Mouse (Mus musculus) forebrain, embryonic 10.5 days (tissue): ENCODE measurements around the gene Gp1ba. TPM values are rescaled to one million over a fixed set of nuclear protein-coding genes. Genes with fewer than 3 reads are reported as not detected.

Experiments used
- DNase-seq: peaks from one replicate; pipeline ENCODE4 v3.0.0-alpha.2; 2017; ENCODE audit warnings: low spot score; ENCODE audit errors: extremely low spot score
- H3K27ac ChIP-seq: fragments of 300-500 bp; sonication (generic); 2 replicates; pipeline ENCODE4 v1.5.1; 2016; ENCODE audit warnings: mild to moderate bottlenecking
- H3K27me3 ChIP-seq: fragments of 300-500 bp; sonication (generic); 2 replicates; pipeline ENCODE4 v1.6.1; 2016; ENCODE audit warnings: mild to moderate bottlenecking; ENCODE audit not compliant: poor library complexity, severe bottlenecking
- H3K36me3 ChIP-seq: fragments of 300-500 bp; sonication (generic); replicated peaks from 2 replicates; pipeline ENCODE4 v1.6.1; 2016; ENCODE audit warnings: mild to moderate bottlenecking, moderate library complexity
- H3K4me1 ChIP-seq: fragments of 300-500 bp; sonication (generic); 2 replicates; pipeline ENCODE4 v1.6.1; 2016
- H3K4me3 ChIP-seq: fragments of 300-500 bp; sonication (generic); 2 replicates; pipeline ENCODE4 v1.5.1; 2016; ENCODE audit warnings: mild to moderate bottlenecking, moderate library complexity
- H3K9me3 ChIP-seq: fragments of 300-500 bp; sonication (generic); 2 replicates; pipeline ENCODE4 v1.6.1; 2016; ENCODE audit warnings: mild to moderate bottlenecking, moderate library complexity
- WGBS: fragments of 180-500 bp; shearing (Covaris S2); methylation state at CpG from one replicate; pipeline ENCODE4 v1.1.7; 2016; 5-methylcytosine and 5-hydroxymethylcytosine counted together
- polyA plus RNA-seq: library from polyadenylated mRNA; unstranded; fragments of >200 nt; fragmentation: Nextera tagmentation; extraction: Ambion mirVana; gene quantifications from 2 replicates; pipeline ENCODE4 v1.2.1, GENCODE M21; 2016

Gene Gp1ba
- polyA plus RNA-seq, 1 experiment from 2014 or later: 0.56 TPM

DNA sequence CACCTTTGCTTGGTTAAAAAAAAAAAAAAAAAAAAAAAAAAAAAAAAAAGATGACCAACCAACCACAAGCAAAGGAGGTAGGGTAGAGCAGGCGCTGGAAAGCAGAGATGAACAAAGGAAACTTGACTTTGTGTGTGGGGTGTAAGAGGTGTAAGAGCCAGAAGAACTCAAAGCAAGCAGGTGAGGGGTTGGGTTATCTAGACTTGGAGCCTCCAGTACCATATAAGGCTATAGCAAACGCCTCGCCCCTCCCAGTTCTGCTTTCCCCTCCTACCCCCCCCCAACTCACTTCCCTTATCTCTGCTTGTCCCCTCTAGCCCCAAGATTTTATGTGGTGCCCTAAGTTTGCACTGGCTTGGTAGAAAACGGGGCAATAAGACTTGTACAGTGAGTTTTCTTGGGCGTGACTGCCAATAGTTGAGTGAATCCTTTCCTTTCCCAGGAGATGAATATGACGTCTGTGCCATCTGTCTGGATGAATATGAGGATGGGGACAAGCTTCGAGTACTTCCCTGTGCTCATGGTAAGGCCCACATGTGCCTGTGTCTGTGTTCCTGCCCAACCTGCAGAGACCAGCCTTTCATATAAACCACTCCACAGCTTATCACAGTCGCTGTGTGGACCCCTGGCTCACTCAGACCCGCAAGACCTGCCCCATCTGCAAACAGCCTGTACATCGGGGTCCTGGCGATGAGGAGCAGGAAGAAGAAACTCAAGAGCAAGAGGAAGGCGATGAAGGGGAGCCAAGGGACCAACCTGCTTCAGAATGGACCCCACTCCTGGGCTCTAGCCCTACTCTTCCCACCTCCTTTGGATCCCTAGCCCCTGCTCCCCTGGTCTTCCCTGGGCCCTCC lies 11.6 kb downstream of the Gp1ba start:
- WGBS: 85% methylated on average over 12 of the region's 12 CpGs
- Histone ChIP-seq H3K27ac (no peak overlapping the region), H3K36me3 (peaks cover 55% of the 10 kb centered on the region), H3K4me1 (peaks cover 71% of the 10 kb centered on the region), H3K9me3 (no peaks in the 10 kb centered on the region), H3K27me3 (no peaks in the 10 kb centered on the region), H3K4me3 (peak overlapping the region; percentile 17)
- DNase-seq: no peak

DNA sequence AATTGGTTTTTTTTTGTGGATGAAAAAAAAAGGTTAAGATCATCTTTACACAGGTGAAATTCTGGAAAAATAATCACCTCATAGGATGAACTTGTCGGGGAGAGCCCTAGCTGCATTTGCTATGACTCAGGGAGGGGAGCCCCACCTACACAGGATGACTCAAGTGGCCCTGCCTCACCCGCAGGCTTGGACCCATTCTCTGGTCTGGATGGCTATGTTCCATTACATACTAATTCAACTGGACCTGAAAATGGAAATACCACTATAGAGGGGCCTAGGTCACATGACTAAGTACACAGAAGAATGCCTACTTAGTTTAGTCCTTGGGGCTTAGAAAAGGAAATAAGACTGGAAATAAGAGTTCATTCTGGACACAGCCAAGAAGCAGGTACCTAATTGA lies 12.5 kb downstream of the Gp1ba start:
- no peak for DNase-seq

DNA sequence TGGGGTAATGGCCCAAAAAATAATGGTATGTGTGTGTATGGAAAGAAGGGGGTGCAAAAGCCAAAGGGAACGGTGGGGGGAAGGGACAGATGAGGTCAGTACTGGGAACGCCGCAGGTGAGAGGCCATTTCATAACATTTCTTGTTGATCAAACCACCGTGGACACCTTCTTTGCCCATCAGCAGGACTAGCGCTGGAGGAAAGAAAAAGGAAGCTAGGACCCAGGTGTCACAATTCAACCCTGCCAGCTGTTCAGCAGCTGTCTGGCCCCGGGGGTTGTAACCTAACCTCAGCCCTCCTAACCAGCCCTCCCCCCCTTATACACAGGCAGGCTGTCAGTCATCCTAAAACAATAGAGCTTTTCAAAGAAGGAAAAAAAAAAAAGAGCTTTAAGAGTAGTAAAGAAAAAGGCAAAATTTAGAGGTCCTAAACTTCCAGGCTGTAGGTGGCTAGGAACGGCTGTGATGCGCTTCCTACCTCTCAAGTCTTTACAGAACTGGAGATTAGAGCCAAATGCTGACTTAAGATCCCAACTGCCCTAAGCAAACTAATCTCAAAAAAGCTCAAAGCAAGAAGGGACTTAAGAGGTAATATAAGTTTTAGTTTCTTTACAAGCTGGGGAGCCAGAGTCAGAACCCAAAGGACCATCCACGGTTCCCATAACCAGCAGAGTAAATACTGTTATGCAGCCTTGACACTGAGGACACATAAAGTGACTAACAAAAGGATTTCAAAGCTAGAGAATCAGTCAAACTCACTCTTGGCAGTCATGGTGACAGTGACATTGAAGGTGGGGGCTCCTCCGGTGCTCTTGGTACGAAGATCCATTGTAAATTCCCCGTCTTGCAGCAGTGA lies 13.3 kb downstream of the Gp1ba start:
- H3K9me3 ChIP-seq: no peaks in the 10 kb centered on the region
- H3K4me1 ChIP-seq: peaks cover 75% of the 10 kb centered on the region

More for the DNA sequence above, 12.5 kb downstream of the Gp1ba start:
- no peaks in the 10 kb centered on the region for H3K9me3 ChIP-seq
- H3K27ac ChIP-seq: no peak overlapping the region
- no peaks in the 10 kb centered on the region for H3K27me3 ChIP-seq
- WGBS: 87% methylated on average over 2 of the region's 2 CpGs
- H3K4me3 ChIP-seq: peak overlapping the region; percentile 17; the same call in 1 of the 2 replicates
- peaks cover 51% of the 10 kb centered on the region for H3K36me3 ChIP-seq
- H3K4me1 ChIP-seq: peaks cover 71% of the 10 kb centered on the region

DNA sequence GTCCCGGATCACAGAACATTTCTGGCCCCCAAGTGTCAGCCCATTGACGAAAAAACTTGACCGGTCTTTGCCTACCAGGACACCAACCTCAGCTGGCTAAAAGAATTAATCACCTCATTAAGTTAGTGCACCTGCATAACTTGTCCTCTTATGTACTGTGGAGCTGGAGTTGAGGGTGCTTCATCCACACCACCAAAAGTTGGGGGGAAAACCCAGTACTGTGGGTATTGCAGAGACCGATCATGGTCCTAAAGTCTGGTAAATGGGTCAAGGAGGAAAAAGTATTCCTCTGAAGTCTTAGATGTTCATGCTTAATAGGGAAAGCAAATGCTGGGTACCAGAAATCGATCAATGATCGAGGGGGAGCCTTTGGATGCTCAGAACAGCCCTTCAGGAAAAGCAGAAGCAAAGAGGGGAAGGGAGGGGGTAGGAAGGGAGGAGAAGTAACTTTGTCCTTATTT lies 14.0 kb downstream of the Gp1ba start:
- H3K4me3 ChIP-seq: peak overlapping the region; percentile 99
- WGBS: 62% methylated on average over 6 of the region's 6 CpGs
- H3K4me1 ChIP-seq: peaks cover 79% of the 10 kb centered on the region
- H3K9me3 ChIP-seq: no peaks in the 10 kb centered on the region
- H3K27ac ChIP-seq: peak overlapping the region; percentile 99
- no peak for DNase-seq
- H3K27me3 ChIP-seq: no peaks in the 10 kb centered on the region
- H3K36me3 ChIP-seq: peaks cover 51% of the 10 kb centered on the region

More for the DNA sequence above, 13.3 kb downstream of the Gp1ba start:
- 76% methylated on average over 12 of the region's 12 CpGs for WGBS
- peaks cover 51% of the 10 kb centered on the region for H3K36me3 ChIP-seq
- H3K27ac ChIP-seq: peak overlapping the region; percentile 99; the same call in 1 of the 2 replicates
- peak overlapping the region; percentile 99 for H3K4me3 ChIP-seq
- H3K27me3 ChIP-seq: no peaks in the 10 kb centered on the region
- DNase-seq: no peak

DNA sequence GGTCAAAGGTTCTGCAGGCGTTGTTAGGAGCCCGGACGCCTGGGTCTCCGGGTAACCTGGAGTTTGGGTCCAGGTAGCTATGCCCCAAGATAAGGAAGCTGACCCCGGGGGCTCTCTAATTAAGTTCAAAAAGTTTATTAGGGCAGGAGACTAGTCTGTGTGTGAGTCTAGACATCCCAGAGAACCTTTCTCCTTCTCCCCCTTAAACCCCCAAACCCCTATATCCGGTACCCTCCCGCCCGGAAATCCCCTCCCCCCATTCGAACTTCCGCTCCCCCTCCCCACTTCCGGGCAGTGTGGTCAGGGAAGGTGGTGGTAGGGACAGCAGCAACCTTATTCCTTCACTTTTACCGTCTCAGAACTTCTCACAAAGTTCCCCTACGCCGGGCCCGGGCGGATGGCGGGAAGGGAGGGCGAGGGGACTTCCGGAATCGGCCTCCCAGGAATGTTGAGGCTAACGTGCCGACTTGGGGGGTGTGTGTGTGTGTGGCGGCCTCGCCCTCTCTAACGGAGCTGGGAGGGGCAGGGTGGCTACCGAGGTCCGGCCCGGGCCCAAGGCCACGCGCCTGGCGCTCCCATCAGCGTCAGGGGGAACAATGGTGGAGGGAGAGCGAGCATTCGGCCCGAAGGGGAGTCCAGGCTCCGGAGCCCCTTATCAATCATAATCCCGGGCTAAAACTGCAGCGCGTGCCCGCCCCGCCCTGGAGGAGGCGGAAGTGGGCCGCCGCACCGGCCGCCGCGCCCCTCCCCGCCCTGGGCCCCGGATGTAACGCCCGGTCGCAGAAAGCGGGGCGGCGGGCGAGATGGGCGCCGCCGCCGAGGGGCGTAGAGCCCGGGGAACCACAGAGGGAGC lies 14.6 kb downstream of the Gp1ba start:
- peaks cover 47% of the 10 kb centered on the region for H3K36me3 ChIP-seq
- peak; percentile 82 for DNase-seq
- no peaks in the 10 kb centered on the region for H3K27me3 ChIP-seq
- WGBS: under 1% methylated on average over 62 of the region's 63 CpGs
- peaks cover 79% of the 10 kb centered on the region for H3K4me1 ChIP-seq
- H3K27ac ChIP-seq: peak overlapping the region; percentile 99
- no peaks in the 10 kb centered on the region for H3K9me3 ChIP-seq
- peak overlapping the region; percentile 99 for H3K4me3 ChIP-seq

DNA sequence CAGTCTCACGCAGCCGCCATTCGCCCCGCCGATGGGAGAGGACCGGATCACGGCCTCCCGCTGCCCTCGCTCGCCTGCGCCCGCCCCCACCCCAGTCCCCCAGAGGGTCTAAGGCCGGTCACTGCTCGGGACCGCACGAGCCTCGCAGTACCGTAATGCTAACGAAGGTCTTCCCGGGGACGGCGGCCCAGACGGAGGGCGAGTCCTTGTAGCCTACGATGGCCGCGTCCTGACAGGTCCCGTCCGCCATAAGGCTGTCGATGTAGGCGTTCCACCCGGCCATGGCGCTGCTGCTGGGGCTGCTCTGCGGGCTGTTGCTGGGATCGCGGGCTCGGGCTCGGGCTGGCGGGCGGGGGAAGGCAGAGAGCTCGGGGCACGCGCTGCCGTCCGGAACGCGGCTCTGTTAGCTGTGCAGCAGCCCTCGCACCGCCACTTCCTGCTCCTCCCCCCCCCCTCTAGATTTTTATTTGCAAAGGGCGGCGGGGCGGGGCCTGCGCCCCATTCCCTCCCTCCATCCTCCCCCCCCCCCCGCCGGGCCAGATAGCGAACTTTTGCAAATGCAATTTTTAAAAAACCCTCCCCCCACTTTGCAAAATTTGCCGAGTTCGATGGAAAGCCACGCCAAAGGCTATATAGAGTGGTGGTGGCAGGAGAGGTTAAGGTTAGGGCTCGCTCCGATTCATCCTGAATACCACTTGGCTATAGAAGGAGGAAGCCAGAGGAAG lies 15.4 kb downstream of the Gp1ba start, which contains the start of gene Pfn1:
Pfn1 (minus strand) TSS at position 447 of the 725 bp plus-strand sequence.
- peak within 1 kb of the TSS; percentile 99 for H3K27ac ChIP-seq
- no peaks in the 10 kb centered on the region for H3K9me3 ChIP-seq
- peak within 1 kb of the TSS; percentile 99 for H3K4me3 ChIP-seq
- DNase-seq: peak; percentile 80
- H3K4me1 ChIP-seq: peaks cover 75% of the 10 kb centered on the region
- no peaks in the 10 kb centered on the region for H3K27me3 ChIP-seq
- WGBS: under 1% methylated on average over 61 of the region's 61 CpGs
- H3K36me3 ChIP-seq: peaks cover 41% of the 10 kb centered on the region

DNA sequence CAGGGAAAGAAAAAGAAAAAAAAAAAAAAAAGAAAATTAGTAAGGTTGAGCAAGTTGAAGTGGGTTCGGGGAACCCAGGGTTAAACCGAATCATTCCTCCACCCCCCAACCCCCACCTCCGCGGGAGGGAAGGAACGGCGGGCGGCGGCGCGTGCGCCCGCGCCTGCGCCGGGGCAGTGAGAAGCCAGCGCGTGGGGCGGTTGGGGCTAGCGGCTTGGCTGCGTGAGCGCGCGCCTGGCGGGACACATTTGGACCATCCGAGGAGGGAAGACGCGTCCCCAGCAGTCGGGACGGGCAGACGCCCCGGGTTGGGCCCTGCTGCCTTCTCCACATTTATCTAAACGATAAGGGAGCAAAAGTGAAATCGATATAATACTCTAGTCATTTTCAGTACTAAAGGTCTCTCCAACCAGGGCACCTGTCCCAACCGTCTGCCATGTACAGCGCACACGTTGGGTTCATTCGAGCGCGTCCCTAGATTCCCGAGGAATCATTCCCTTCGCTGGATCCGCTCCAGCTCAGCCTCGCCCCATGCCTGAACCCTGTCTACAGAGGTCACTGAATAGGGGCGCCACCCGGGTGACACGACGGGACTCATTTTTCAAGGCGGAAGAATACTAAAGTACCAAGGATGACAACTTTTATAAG lies 16.1 kb downstream of the Gp1ba start:
- Histone ChIP-seq H3K4me1 (peaks cover 71% of the 10 kb centered on the region), H3K27ac (peak overlapping the region; percentile 99), H3K27me3 (no peaks in the 10 kb centered on the region), H3K36me3 (peaks cover 40% of the 10 kb centered on the region), H3K9me3 (no peaks in the 10 kb centered on the region), H3K4me3 (peak overlapping the region; percentile 99)
- DNase-seq: peak; percentile 81
- 0% methylated on average over 48 of the region's 48 CpGs for WGBS

DNA sequence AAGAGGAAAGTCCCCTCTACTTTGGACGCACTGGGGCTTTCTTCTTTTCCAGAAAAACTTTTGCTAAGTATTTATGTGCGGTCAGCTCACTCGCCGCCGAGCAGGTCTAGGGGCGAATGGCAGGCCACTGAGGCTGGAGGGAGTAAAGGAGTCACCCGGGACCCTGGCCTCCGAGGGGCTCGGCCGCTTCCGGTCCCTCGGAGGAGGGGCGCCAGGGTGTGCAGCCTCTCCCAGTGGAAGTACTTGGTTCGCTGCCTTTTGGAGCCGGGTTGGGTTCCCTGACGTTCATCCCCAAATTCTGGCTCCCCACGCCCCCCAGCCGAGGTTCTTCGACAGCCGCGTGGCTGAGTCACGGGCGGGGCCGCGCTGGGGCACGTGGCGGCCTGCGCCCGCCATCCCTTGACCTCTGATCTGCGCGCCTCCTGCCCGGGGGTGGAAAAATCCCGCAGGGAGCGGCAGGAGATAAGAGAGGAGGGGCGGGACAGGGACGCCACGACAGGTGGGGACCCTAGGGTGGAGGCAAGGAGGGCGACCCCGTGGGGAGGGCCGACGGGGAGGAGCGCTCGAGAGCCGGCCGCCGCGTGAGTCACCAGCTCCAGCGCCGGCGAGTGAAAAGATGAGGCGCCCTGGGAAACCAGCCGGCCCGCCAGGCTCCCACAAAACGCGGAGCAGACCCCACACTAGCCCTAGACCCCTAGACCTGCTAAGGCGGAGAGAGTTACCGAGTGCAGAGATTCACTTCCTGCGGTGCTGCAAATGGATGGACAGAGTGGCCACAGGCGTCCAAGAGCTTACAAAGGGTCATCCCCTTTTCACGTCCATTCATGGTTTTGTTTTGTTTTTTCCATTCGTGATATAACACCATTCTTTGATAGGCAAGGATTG lies 16.9 kb downstream of the Gp1ba start:
- Histone ChIP-seq H3K4me3 (peak overlapping the region; percentile 99), H3K27ac (peak overlapping the region; percentile 99), H3K4me1 (peaks cover 67% of the 10 kb centered on the region), H3K27me3 (no peaks in the 10 kb centered on the region), H3K36me3 (peaks cover 40% of the 10 kb centered on the region), H3K9me3 (no peaks in the 10 kb centered on the region)
- under 1% methylated on average over 61 of the region's 61 CpGs for WGBS
- peak; percentile 69 for DNase-seq

DNA sequence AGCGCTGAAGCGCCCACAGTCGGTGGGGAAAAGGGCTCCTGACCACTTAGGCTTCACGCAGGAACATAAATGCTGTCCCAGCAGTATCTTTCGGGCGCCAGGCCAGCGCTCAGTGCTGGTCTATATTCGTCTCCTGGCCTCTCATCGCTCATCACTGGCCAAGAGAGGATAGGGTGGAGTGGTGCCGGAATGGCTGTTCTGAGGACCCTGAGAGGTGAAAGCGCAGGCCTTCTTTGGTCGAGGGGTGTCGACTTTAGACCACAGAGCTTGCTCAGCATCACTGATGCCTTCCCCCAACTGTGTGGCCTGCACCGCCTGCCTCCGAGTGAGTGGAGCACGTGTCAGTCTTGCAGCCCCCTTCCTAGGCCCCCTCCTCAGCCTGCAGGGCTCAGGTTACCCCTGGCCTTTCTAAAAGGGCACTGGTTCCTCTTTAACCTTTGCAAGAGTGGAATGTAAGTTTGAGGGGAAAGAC lies 17.6 kb downstream of the Gp1ba start:
- H3K27ac ChIP-seq: peak overlapping the region; percentile 99
- no peaks in the 10 kb centered on the region for H3K27me3 ChIP-seq
- peak; percentile 60 for DNase-seq
- H3K4me1 ChIP-seq: peaks cover 60% of the 10 kb centered on the region
- no peaks in the 10 kb centered on the region for H3K9me3 ChIP-seq
- 2% methylated on average over 16 of the region's 16 CpGs for WGBS
- H3K36me3 ChIP-seq: peaks cover 40% of the 10 kb centered on the region
- peak overlapping the region; percentile 99 for H3K4me3 ChIP-seq

DNA sequence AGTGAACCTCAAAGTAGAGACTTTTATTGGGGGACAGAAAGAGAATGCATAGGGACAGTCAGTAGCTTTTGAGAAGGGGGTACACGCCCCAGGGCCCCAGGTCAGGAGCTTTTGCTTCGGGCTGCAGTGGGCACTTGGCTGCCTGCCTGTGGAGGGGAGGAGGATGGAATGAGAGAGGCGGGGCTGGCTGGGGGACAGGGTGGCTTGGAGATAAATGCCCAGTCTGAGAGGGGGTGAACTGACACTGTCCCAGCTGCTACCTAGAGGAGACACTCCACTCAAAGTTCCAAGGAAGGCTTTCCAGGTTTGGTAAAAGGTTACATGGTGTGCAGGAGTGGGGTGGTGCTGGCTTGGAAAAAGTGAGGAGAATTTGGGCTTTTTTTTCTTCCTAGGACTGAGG lies 18.0 kb downstream of the Gp1ba start, which contains the start of gene Eno3:
Eno3 (plus strand) TSS at position 239 of the 400 bp plus-strand sequence.
- peak within 1 kb of the TSS; percentile 99 for H3K4me3 ChIP-seq
- H3K27ac ChIP-seq: peak within 1 kb of the TSS; percentile 99
- peaks cover 40% of the 10 kb centered on the region for H3K36me3 ChIP-seq
- WGBS: 6% methylated on average over 3 of the region's 3 CpGs
- no peaks in the 10 kb centered on the region for H3K27me3 ChIP-seq
- no peaks in the 10 kb centered on the region for H3K9me3 ChIP-seq
- peaks cover 55% of the 10 kb centered on the region for H3K4me1 ChIP-seq
- DNase-seq: peak; percentile 51
